Mouse (Mus musculus) lung, adult 2 months (tissue): Measurements from ENCODE around the gene Vamp5.
A peak's percentile ranks its signal among the peaks of the same experiment; 100 is the strongest.

Experiments used
- CTCF ChIP-seq: fragments of 200-500 bp; IDR thresholded peaks from 2 replicates; pipeline ENCODE4 v1.5.1; 2011; ENCODE audit warnings: mild to moderate bottlenecking, low read length, control low read depth; ENCODE audit not compliant: insufficient read depth
- POLR2A ChIP-seq: fragments of 200-500 bp; IDR thresholded peaks from 2 replicates; pipeline ENCODE4 v1.6.1; 2011; ENCODE audit warnings: low read depth, mild to moderate bottlenecking, control low read depth, low read length, borderline replicate concordance; ENCODE audit errors: extremely low read depth

DNA sequence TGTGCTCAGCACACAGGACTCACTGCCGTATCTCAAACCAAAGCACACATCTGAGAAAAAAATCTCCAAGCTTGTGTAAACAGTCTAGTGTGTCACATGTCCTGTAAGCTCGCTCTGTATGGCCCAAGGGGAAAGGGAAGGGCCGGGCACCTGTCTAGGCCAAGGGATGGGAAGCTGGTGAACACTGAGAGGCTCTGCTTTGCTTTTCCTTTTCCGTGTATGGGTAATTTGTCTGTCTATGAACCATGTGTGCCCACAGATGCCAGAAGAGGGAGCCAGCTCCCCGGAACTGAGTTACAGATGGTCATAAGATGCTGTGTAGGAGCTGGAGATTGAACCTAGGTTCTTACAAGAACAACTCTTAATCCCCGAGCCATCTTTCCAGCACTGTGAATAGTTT, 54.0 kb downstream of the Vamp5 start:
- TF ChIP-seq POLR2A (no peak), CTCF (peak; percentile 54)
